ENCODE assay signal across 32 mouse cellular contexts in the genomic region with DNA sequence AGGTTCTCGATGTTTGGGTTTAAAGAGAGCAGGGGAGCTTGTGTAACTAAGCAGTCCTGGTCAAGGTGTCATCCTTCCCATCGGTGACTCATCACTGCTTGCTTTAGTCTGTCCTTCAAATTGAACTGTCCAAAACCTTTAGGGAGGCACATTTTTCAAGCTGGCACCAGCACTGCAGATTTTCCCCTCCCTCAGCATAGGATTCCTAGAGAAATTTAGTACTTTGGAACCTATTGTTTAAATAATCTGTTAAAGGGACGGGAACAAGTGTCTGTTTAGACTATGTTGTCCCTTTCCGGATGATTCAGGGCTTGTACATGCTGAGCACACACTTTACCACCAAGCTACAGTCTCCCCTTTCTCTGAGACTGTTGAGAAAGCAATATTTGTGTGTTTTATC. TPM values are rescaled to one million over a fixed set of nuclear protein-coding genes. Genes with fewer than 3 reads are reported as not detected.
DNase-seq lines count a peak whose midpoint lies in the region; ATAC-seq and TF ChIP-seq lines count a peak whose summit lies in the region.
"Had no signal": no experiment of that assay in that cellular context is flagged by ENCODE, and none has a peak within 500 bp of the region (broad histone marks: within the 10 kb centered on the region; RNA-seq: fewer than 3 reads in every experiment).

No protein-coding gene starts in this region.

- no peak for ATAC-seq in heart, embryonic 13.5 days (ENCODE audit: extremely low read depth, insufficient number of reproducible peaks, low FRiP score, low TSS enrichment)
- ATAC-seq in liver, embryonic 16.5 days (ENCODE audit: low read depth), result no peak
- ATAC-seq in forebrain, embryonic 16.5 days, result no peak
- no peak for ATAC-seq in neural tube, embryonic 15.5 days (ENCODE audit: low FRiP score)
- ATAC-seq: intestine, embryonic 16.5 days; midbrain, embryonic 15.5 days; Patski had no signal

- no peak overlapping the region for H3K4me2 ChIP-seq in heart, embryonic 13.5 days
- no peak overlapping the region for H3K4me2 ChIP-seq in liver, embryonic 16.5 days (ENCODE audit: low read depth, low read length)
- H3K4me2 ChIP-seq in forebrain, embryonic 16.5 days (ENCODE audit: low read length), result no peak overlapping the region
- no peak overlapping the region for H3K4me2 ChIP-seq in neural tube, embryonic 15.5 days
- H3K4me2 ChIP-seq: embryonic facial prominence, embryonic 15.5 days; forebrain, embryonic 12.5 days; hindbrain, embryonic 13.5 days; limb, embryonic 13.5 days; midbrain, embryonic 15.5 days had no signal

- H3K9me3 ChIP-seq in heart, embryonic 13.5 days, result peaks cover 5% of the 10 kb centered on the region; the same call in 1 of the 2 replicates
- H3K9me3 ChIP-seq in liver, embryonic 16.5 days (replicated peaks; ENCODE audit: control insufficient read depth, low read length), result no peaks in the 10 kb centered on the region
- no peaks in the 10 kb centered on the region for H3K9me3 ChIP-seq in forebrain, embryonic 16.5 days (ENCODE audit: control insufficient read depth, low read length)
- no peaks in the 10 kb centered on the region for H3K9me3 ChIP-seq in neural tube, embryonic 15.5 days (replicated peaks)
- H3K9me3 ChIP-seq: embryonic facial prominence, embryonic 10.5 days; embryonic facial prominence, embryonic 15.5 days; forebrain, embryonic 12.5 days; G1E; hindbrain, embryonic 13.5 days; limb, embryonic 13.5 days; midbrain, embryonic 10.5 days; midbrain, embryonic 15.5 days had no signal

- TF ChIP-seq EP300 in heart, adult 2 months (IDR thresholded peaks at IDR 0.05; ENCODE audit: insufficient read depth, low read depth, low read length), result no peak

- no peak for DNase-seq in heart, adult 2 months
- no peak for DNase-seq in liver
- peak; percentile 47 for DNase-seq in NIH3T3 (ENCODE audit: low read depth)
- DNase-seq: cerebellum, adult 2 months; cerebellum, postnatal 25 days; gastrocnemius, postnatal 14 days; heart, adult 11 months; heart, postnatal 36 days; kidney, adult 8-10 months; kidney, postnatal 4 days; lung, adult 2 months; lung, postnatal 10 days; right cerebral cortex, postnatal 4 days; thymus, adult 18-20 months; thymus, postnatal 25 days had no signal

- WGBS in heart, embryonic 13.5 days, result 60% methylated on average over 4 of the region's 4 CpGs
- 42% methylated on average over 4 of the region's 4 CpGs for WGBS in heart, adult 2 months
- 52% methylated on average over 4 of the region's 4 CpGs for WGBS in liver, embryonic 16.5 days (ENCODE audit: insufficient replicate concordance)
- WGBS in forebrain, embryonic 16.5 days, result 76% methylated on average over 4 of the region's 4 CpGs
- WGBS in neural tube, embryonic 15.5 days, result 82% methylated on average over 4 of the region's 4 CpGs

- intact Hi-C loops in heart, adult 2 months (cut with DNase I), result no loop called here

- no peak for TF ChIP-seq CTCF in heart, adult 2 months (IDR thresholded peaks at IDR 0.05)

- no peaks in the 10 kb centered on the region for H3K79me2 ChIP-seq in heart, adult 2 months (replicated peaks; ENCODE audit: control insufficient read depth, insufficient read depth, low read length)

- H3K4me1 ChIP-seq in heart, embryonic 13.5 days, result peaks cover 18% of the 10 kb centered on the region
- peaks cover 4% of the 10 kb centered on the region for H3K4me1 ChIP-seq in heart, adult 2 months (ENCODE audit: control insufficient read depth, insufficient read depth, low read length)
- no peaks in the 10 kb centered on the region for H3K4me1 ChIP-seq in liver, embryonic 16.5 days (ENCODE audit: control insufficient read depth, low read depth, low read length)
- H3K4me1 ChIP-seq in forebrain, embryonic 16.5 days (replicated peaks; ENCODE audit: control insufficient read depth, insufficient read depth, low read length), result no peaks in the 10 kb centered on the region
- no peaks in the 10 kb centered on the region for H3K4me1 ChIP-seq in neural tube, embryonic 15.5 days
- H3K4me1 ChIP-seq: embryonic facial prominence, embryonic 15.5 days; forebrain, embryonic 12.5 days; hindbrain, embryonic 13.5 days; limb, embryonic 13.5 days; midbrain, embryonic 15.5 days had no signal

- no peaks in the 10 kb centered on the region for H3K27me3 ChIP-seq in heart, embryonic 13.5 days (replicated peaks)
- no peaks in the 10 kb centered on the region for H3K27me3 ChIP-seq in heart, adult 2 months (ENCODE audit: control insufficient read depth, insufficient read depth, low read length)
- no peaks in the 10 kb centered on the region for H3K27me3 ChIP-seq in liver, embryonic 16.5 days (ENCODE audit: control insufficient read depth, insufficient read depth, low read depth, low read length)
- no peaks in the 10 kb centered on the region for H3K27me3 ChIP-seq in forebrain, embryonic 16.5 days (replicated peaks; ENCODE audit: control insufficient read depth, insufficient read depth, low read length)
- no peaks in the 10 kb centered on the region for H3K27me3 ChIP-seq in neural tube, embryonic 15.5 days (replicated peaks)
- H3K27me3 ChIP-seq: embryonic facial prominence, embryonic 15.5 days; forebrain, embryonic 12.5 days; limb, embryonic 13.5 days; midbrain, embryonic 15.5 days; Patski had no signal

- no peak overlapping the region for H3K9ac ChIP-seq in heart, embryonic 13.5 days
- no peak overlapping the region for H3K9ac ChIP-seq in heart, adult 2 months (ENCODE audit: low read depth, low read length)
- no peak overlapping the region for H3K9ac ChIP-seq in liver, embryonic 16.5 days (ENCODE audit: low read depth, low read length)
- H3K9ac ChIP-seq in forebrain, embryonic 16.5 days (replicated peaks; ENCODE audit: low read depth, low read length), result no peak overlapping the region
- H3K9ac ChIP-seq in neural tube, embryonic 15.5 days (replicated peaks), result no peak overlapping the region
- H3K9ac ChIP-seq: embryonic facial prominence, embryonic 15.5 days; forebrain, embryonic 12.5 days; hindbrain, embryonic 13.5 days; limb, embryonic 13.5 days; midbrain, embryonic 15.5 days had no signal

- no peak for TF ChIP-seq POLR2A in heart, adult 2 months (IDR thresholded peaks at IDR 0.05; ENCODE audit: insufficient read depth, low read depth, low read length)

- H3K27ac ChIP-seq in heart, embryonic 13.5 days (replicated peaks), result 0 out of 2 replicates have a peak overlapping the region, but pooled peaks have one; percentile 28
- no peak overlapping the region for H3K27ac ChIP-seq in heart, adult 2 months
- peak overlapping the region; percentile 23; the same call in 1 of the 2 replicates for H3K27ac ChIP-seq in liver, embryonic 16.5 days (ENCODE audit: low read length)
- no peak overlapping the region for H3K27ac ChIP-seq in forebrain, embryonic 16.5 days (ENCODE audit: low read length)
- H3K27ac ChIP-seq in neural tube, embryonic 15.5 days (replicated peaks), result no peak overlapping the region
- H3K27ac ChIP-seq: embryonic facial prominence, embryonic 10.5 days; embryonic facial prominence, embryonic 15.5 days; forebrain, embryonic 12.5 days; hindbrain, embryonic 13.5 days; kidney, postnatal 0 days; limb, embryonic 13.5 days; macrophage; midbrain, embryonic 10.5 days; midbrain, embryonic 15.5 days; stomach, postnatal 0 days had no signal

- H3K36me3 ChIP-seq in heart, embryonic 13.5 days, result peaks cover 24% of the 10 kb centered on the region
- no peaks in the 10 kb centered on the region for H3K36me3 ChIP-seq in heart, adult 2 months (ENCODE audit: control insufficient read depth, insufficient read depth, low read length)
- no peaks in the 10 kb centered on the region for H3K36me3 ChIP-seq in liver, embryonic 16.5 days (ENCODE audit: control insufficient read depth, insufficient read depth)
- no peaks in the 10 kb centered on the region; the same call in 1 of the 2 replicates for H3K36me3 ChIP-seq in forebrain, embryonic 16.5 days (ENCODE audit: control insufficient read depth, insufficient read depth)
- H3K36me3 ChIP-seq in neural tube, embryonic 15.5 days, result peaks cover 15% of the 10 kb centered on the region

- no peak overlapping the region for H3K4me3 ChIP-seq in heart, embryonic 13.5 days
- no peak overlapping the region for H3K4me3 ChIP-seq in heart, adult 2 months
- H3K4me3 ChIP-seq in liver, embryonic 16.5 days (ENCODE audit: low read depth, low read length), result no peak overlapping the region
- H3K4me3 ChIP-seq in forebrain, embryonic 16.5 days (replicated peaks; ENCODE audit: low read length), result no peak overlapping the region
- no peak overlapping the region for H3K4me3 ChIP-seq in neural tube, embryonic 15.5 days (replicated peaks)
- H3K4me3 ChIP-seq: embryonic facial prominence, embryonic 10.5 days; embryonic facial prominence, embryonic 15.5 days; forebrain, embryonic 12.5 days; hindbrain, embryonic 13.5 days; limb, embryonic 13.5 days; midbrain, embryonic 10.5 days; midbrain, embryonic 15.5 days had no signal

RNA-seq across cellular contexts. Expression of gene Tmem216, which starts 9.2 kb away (rescaled TPM):
- 18.0 and 19.8 TPM in 2 replicates for polyA plus RNA-seq in heart, embryonic 13.5 days (2015; fragmentation: Nextera tagmentation; extraction: Ambion mirVana)
- 1 to 10 TPM; 5.5 to 5.8 TPM for total RNA-seq in heart, adult 2 months (2021)
- 13.0 and 19.2 TPM in 2 replicates for polyA plus RNA-seq in heart, adult 2 months (2012; rRNA removed)
- 9.7 and 9.9 TPM in 2 replicates for polyA plus RNA-seq in liver, embryonic 16.5 days (2015; fragmentation: Nextera tagmentation; extraction: Ambion mirVana)
- polyA plus RNA-seq in forebrain, embryonic 16.5 days (2015; fragmentation: Nextera tagmentation; extraction: Ambion mirVana), result 47.0 and 49.5 TPM in 2 replicates
- polyA plus RNA-seq in neural tube, embryonic 15.5 days (2015; fragmentation: Nextera tagmentation; extraction: Ambion mirVana), result 49.1 and 51.6 TPM in 2 replicates

RNA-seq across cellular contexts. Expression of gene Cyb561a3, which starts 11.8 kb away (rescaled TPM):
- polyA plus RNA-seq in heart, embryonic 13.5 days (2015; fragmentation: Nextera tagmentation; extraction: Ambion mirVana), result 10.9 and 12.3 TPM in 2 replicates
- 10 to 100 TPM; 11.3 TPM for total RNA-seq in heart, adult 2 months (2021)
- polyA plus RNA-seq in heart, adult 2 months (2012; rRNA removed), result 24.3 and 32.2 TPM in 2 replicates
- 17.0 and 19.6 TPM in 2 replicates for polyA plus RNA-seq in liver, embryonic 16.5 days (2015; fragmentation: Nextera tagmentation; extraction: Ambion mirVana)
- polyA plus RNA-seq in forebrain, embryonic 16.5 days (2015; fragmentation: Nextera tagmentation; extraction: Ambion mirVana), result 21.0 and 22.6 TPM in 2 replicates
- 20.4 and 22.5 TPM in 2 replicates for polyA plus RNA-seq in neural tube, embryonic 15.5 days (2015; fragmentation: Nextera tagmentation; extraction: Ambion mirVana)

RNA-seq across cellular contexts. Expression of gene Tmem138, which starts 11.9 kb away (rescaled TPM):
- polyA plus RNA-seq in heart, embryonic 13.5 days (2015; fragmentation: Nextera tagmentation; extraction: Ambion mirVana), result 27.1 and 28.0 TPM in 2 replicates
- total RNA-seq in heart, adult 2 months (2021), result 1 to 10 TPM; 1.9 to 2.7 TPM
- polyA plus RNA-seq in heart, adult 2 months (2012; rRNA removed), result 6.2 and 6.7 TPM in 2 replicates
- 10.5 and 10.6 TPM in 2 replicates for polyA plus RNA-seq in liver, embryonic 16.5 days (2015; fragmentation: Nextera tagmentation; extraction: Ambion mirVana)
- 33.9 and 37.5 TPM in 2 replicates for polyA plus RNA-seq in forebrain, embryonic 16.5 days (2015; fragmentation: Nextera tagmentation; extraction: Ambion mirVana)
- polyA plus RNA-seq in neural tube, embryonic 15.5 days (2015; fragmentation: Nextera tagmentation; extraction: Ambion mirVana), result 33.3 and 33.9 TPM in 2 replicates

RNA-seq across cellular contexts. Expression of gene Sdhaf2, which starts 39.3 kb away (rescaled TPM):
- 52.4 and 53.9 TPM in 2 replicates for polyA plus RNA-seq in heart, embryonic 13.5 days (2015; fragmentation: Nextera tagmentation; extraction: Ambion mirVana)
- total RNA-seq in heart, adult 2 months (2021), result 10 to 100 TPM; 65.5 to 77.9 TPM
- 45.7 and 74.6 TPM in 2 replicates for polyA plus RNA-seq in heart, adult 2 months (2012; rRNA removed)
- polyA plus RNA-seq in liver, embryonic 16.5 days (2015; fragmentation: Nextera tagmentation; extraction: Ambion mirVana), result 23.2 and 28.3 TPM in 2 replicates
- 66.2 and 68.6 TPM in 2 replicates for polyA plus RNA-seq in forebrain, embryonic 16.5 days (2015; fragmentation: Nextera tagmentation; extraction: Ambion mirVana)
- polyA plus RNA-seq in neural tube, embryonic 15.5 days (2015; fragmentation: Nextera tagmentation; extraction: Ambion mirVana), result 67.5 and 67.7 TPM in 2 replicates

RNA-seq across cellular contexts. Expression of gene Ddb1, which starts 39.9 kb away (rescaled TPM):
- polyA plus RNA-seq in heart, embryonic 13.5 days (2015; fragmentation: Nextera tagmentation; extraction: Ambion mirVana), result 252 and 255 TPM in 2 replicates
- 100 to 1,000 TPM; 133 to 153 TPM for total RNA-seq in heart, adult 2 months (2021)
- polyA plus RNA-seq in heart, adult 2 months (2012; rRNA removed), result 71.1 and 114 TPM in 2 replicates
- 170 and 176 TPM in 2 replicates for polyA plus RNA-seq in liver, embryonic 16.5 days (2015; fragmentation: Nextera tagmentation; extraction: Ambion mirVana)
- 277 and 292 TPM in 2 replicates for polyA plus RNA-seq in forebrain, embryonic 16.5 days (2015; fragmentation: Nextera tagmentation; extraction: Ambion mirVana)
- polyA plus RNA-seq in neural tube, embryonic 15.5 days (2015; fragmentation: Nextera tagmentation; extraction: Ambion mirVana), result 194 and 213 TPM in 2 replicates

Comparison
In these comparisons a context has a peak if more than half of its experiments do, and no peak if none do; other contexts are left out.
1. H3K27ac ChIP-seq: peak in heart, embryonic 13.5 days (single experiment) and liver, embryonic 16.5 days (single experiment); none in heart, adult 2 months (single experiment), forebrain, embryonic 16.5 days (single experiment) and neural tube, embryonic 15.5 days (single experiment).